Mouse (Mus musculus) inflammation-experienced regulatory T-cells, adult 6 months (primary cell): Measurements from ENCODE around the gene Iscu. TPM values are rescaled to one million over a fixed set of nuclear protein-coding genes. Genes with fewer than 3 reads are reported as not detected.
A peak's percentile ranks its signal among the peaks of the same experiment; 100 is the strongest.
"Not testable (repeated sequence)": the region's sequence is repeated elsewhere in the genome, so short reads cannot be mapped to it uniquely, and the experiment has no call there.

Experiments used
- ATAC-seq: one replicate; pipeline ENCODE4 v1.8.0; 2017
- polyA plus RNA-seq, 3 experiments: library from polyadenylated mRNA; unstranded; fragments of 100-300 nt; shearing (Covaris generic); gene quantifications; one replicate each; pipeline ENCODE4 v1.2.1; 2017

Gene Iscu
- polyA plus RNA-seq, 3 experiments from 2014 or later: 5.7 to 45.5 (median 16.1) TPM

- no peak for ATAC-seq
These were observed 16.7 kb downstream of the Iscu start for GRCm38 (mm10) chr5:113789075-113789788.

- no peak for ATAC-seq
These were observed 18.1 kb downstream of the Iscu start for GRCm38 (mm10) chr5:113790453-113791196.

- ATAC-seq: no peak
These were observed 18.9 kb downstream of the Iscu start for GRCm38 (mm10) chr5:113791197-113792095.

- ATAC-seq: no peak
These were observed 24.0 kb downstream of the Iscu start for GRCm38 (mm10) chr5:113796401-113797148.

GRCm38 (mm10) chr5:113797149-113797882 lies 24.8 kb downstream of the Iscu start:
- no peak for ATAC-seq

GRCm38 (mm10) chr5:113798525-113798924 lies 26.0 kb downstream of the Iscu start:
- ATAC-seq: no peak

- no peak for ATAC-seq
These were observed 27.1 kb downstream of the Iscu start for GRCm38 (mm10) chr5:113799691-113800090.

- no peak for ATAC-seq
These were observed 27.7 kb downstream of the Iscu start, which contains the start of gene Tmem119 for GRCm38 (mm10) chr5:113800280-113800679. TSS of gene Tmem119 (minus strand) at chr5:113800516.

GRCm38 (mm10) chr5:113804395-113804966 lies 31.9 kb downstream of the Iscu start:
- ATAC-seq: no peak

- no peak for ATAC-seq
These were observed 32.8 kb downstream of the Iscu start for GRCm38 (mm10) chr5:113805301-113805700.

- no peak for ATAC-seq
These were observed 33.9 kb downstream of the Iscu start for GRCm38 (mm10) chr5:113806414-113806813.

- ATAC-seq: no peak
These were observed 35.2 kb downstream of the Iscu start for GRCm38 (mm10) chr5:113807712-113808111.

- no peak for ATAC-seq
These were observed 35.6 kb downstream of the Iscu start for GRCm38 (mm10) chr5:113808177-113808576.

- no peak for ATAC-seq
These were observed 37.6 kb downstream of the Iscu start for GRCm38 (mm10) chr5:113810111-113810510.

GRCm38 (mm10) chr5:113811824-113812420 lies 39.4 kb downstream of the Iscu start:
- not testable (repeated sequence) for ATAC-seq

GRCm38 (mm10) chr5:113812638-113813037 lies 40.1 kb downstream of the Iscu start:
- ATAC-seq: no peak

GRCm38 (mm10) chr5:113813608-113814007 lies 41.1 kb downstream of the Iscu start:
- no peak for ATAC-seq

GRCm38 (mm10) chr5:113814111-113815040 lies 41.8 kb downstream of the Iscu start:
- peak; percentile 66 for ATAC-seq

- ATAC-seq: no peak
These were observed 42.5 kb downstream of the Iscu start for GRCm38 (mm10) chr5:113815041-113815389.
